Mouse (Mus musculus): ENCODE data around the gene Sox13.

The Sox13 gene

DNA sequence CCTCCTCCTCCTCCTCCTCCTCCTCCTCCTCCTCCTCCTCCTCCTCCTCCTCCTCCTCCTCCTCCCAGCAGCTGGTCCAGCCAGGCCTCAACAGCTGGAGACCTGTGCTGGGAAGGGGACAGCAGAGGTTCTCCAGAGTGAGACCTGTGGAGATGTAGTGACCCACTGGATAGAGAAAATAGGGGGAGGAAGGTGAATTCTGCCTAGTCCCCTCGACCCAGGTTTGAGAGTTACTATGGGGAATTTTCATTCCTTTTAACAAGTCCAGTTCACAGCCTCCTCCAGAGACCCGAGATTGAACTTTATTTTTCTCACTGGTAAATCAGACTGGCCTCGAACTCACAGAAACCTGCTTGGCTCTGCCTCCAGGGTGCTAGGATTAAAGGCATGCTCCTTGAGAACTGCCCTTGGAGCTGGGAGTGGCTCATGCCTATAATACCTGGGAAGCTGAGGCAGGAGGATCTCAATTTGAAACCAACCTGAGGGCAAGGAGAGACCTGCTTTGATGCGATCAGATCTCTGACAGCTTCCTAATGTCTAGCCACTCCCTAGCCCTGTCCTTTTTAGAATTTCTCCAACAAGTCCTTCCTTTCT is 467 bp upstream of the Sox13 start:
- no peak for DNase-seq (ENCODE audit: low spot score)

DNA sequence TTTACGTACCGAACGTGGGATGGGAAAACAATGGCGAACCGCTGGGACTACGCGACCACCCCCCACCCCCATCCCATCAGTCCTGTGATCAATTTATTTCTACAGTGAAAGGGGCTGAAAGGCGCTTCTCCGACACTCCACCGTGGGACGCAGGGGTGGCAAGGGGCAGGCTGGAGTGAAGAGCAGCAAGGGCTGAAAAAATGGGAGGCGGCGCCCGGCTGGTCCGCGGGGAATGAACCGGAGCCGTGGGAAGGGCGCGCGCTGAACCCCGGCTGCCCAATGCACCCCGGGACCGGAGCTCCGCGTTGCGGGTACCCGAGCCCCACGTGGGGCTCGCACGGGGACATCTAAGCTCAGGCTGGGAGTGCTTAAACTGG is 1.0 kb downstream of the Sox13 start:
- no peak for DNase-seq (ENCODE audit: low spot score)

DNA sequence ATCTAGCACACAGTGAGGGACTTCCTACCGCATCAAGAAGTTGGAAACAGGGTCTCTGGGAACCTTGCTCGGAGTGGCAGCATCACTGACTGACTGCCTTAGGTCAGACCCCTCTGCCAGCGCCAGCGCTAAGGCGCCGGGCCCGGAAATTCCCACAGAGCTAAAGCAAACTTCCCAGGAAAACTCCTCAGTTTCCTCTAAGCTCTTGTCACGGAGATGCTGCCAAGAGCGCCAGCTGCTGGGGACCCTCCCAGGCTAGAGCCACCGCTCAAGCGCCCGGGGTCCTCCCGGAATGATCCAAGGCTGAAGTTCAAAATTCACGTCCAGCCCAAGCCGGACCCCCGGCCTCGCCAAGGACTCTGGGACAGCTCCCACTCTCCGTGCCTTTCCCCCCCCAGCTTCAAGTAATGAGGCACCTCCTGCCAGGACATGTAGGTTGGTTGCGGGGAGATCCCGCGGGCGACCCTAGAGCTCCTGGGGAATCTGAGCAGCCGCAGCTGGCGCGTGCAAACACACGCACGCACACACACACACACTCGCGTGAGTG is 1.5 kb downstream of the Sox13 start:
- DNase-seq (ENCODE audit: low spot score) = no peak

DNA sequence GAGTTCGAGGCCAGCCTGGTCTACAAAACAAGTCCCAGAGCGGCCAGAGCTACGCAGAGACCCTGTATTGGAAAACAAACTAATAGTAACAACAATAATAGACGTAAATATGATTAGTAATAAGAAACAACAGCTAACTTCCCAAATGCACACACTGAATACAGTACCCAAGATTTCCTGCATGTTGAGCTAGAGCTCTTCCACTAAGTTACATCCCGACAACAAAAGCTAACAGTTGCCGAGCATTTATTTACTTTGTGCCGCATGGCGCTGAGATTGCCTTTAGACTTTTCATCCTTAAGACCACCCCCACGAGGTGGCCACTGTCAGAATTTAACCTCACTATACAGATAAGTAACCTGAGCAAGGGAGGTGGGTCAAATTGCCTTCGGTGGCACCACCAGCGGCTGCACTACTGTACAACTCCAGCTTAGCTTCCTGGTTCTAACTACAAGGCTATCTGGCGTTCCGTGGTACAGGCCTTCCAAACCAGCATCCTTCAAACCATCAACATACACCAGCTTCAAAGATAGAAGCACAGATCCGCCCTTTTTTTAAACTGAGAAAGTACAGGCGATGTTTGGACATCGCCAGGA is 2.1 kb downstream of the Sox13 start:
- no peak for DNase-seq (ENCODE audit: low spot score)

DNA sequence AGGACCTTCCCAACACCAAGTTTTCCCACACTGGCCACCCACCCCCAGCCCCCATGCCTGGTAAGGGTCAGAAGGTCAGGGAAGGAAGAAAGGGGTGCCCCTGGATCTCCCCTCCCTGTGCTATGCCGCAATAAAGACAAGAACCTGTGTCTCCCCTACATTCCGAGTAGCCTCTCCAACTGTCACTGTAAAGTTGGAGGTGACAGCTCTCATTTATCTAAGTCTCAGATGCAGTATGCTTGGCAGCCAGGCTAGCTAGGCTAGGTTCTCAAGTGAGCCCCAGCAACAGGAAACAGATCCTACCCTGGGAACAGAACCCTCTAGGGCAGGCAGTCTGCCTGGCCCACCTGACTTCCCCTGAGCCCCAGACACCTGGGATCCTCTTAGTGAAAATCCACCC is 3.1 kb downstream of the Sox13 start:
- no peak for DNase-seq (ENCODE audit: low spot score)

DNA sequence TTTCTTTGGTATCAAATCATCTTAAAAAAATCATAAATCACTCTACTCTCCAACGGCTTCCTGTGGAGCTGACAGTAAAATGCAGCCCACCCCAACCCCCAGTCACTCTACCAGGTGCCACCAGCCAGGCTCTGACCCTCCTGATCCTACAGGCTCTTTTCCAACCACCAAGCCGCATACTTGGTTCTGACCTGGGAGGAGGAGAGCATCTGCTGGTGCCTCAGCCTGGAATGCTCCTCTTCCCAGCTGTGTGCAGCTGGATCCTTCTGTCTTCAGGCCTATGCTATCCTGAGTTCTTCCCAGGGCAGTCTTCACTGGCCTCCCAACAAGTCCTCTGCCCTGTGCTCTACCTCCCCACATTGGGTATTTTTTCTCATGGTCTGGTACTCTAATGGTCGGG is 3.7 kb downstream of the Sox13 start:
- DNase-seq (ENCODE audit: low spot score) = no peak

DNA sequence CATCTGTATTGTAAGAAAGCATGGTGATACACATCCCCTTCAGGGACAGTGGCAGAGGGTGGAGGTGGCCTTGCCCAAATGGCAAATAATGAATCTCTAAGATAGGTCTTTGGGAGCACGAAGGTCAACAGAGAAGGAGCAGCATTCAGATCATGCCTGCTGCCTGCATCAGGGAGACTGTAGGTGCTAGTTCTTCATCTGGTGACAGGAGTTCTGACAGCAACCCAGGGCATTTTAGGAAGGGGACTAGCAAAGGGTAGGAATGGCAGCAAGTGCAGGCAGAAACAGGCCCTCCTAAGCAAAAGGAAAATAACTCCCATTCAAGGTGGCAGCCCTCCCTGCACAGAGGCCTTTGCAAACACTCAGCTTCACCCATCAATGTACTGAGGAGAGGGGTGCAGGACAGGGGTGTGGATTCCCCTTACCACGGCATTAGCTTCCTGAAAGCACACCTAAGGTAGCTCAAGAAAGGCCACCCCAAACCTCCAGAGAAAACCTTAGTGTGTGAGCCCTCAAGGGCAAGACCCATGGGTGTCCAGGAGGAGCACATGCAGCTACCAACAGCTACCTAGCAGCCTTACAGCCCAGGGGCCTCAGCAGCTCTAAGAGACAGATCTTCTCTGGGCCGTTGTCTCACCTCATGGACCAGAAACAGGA is 4.9 kb downstream of the Sox13 start:
- DNase-seq (ENCODE audit: low spot score) = no peak

DNA sequence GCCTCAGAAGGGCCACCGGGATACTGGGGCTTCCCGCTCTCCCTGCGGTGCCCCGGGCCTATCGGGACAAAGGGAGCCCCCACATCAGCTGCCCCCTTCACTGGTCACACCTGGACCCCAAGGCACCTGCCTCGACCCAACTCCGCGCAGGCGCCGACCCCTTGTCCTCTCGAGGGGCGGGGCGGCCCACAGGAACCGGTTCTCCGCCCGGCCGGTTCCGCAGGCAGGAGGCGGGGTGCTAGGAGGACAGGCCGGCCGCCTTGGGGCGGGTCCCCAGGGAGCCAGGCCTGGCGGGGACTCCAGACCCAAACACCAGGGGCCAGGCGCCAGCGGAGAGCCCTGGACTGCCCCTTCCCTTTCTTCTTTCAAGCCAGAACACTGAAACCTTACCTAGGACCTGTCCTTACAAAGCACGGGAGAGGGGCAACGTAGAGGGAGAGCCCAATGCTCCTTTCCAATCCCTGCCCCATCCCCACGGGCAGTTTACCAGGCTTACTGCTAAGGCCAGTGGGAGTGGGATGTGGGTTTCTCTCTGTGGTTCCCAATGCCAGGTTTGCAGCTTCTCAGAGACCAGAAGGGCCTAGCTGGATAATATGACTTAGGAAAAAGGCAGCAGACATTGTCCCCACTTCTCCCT is 5.9 kb downstream of the Sox13 start:
- no peak for DNase-seq (ENCODE audit: low spot score)

DNA sequence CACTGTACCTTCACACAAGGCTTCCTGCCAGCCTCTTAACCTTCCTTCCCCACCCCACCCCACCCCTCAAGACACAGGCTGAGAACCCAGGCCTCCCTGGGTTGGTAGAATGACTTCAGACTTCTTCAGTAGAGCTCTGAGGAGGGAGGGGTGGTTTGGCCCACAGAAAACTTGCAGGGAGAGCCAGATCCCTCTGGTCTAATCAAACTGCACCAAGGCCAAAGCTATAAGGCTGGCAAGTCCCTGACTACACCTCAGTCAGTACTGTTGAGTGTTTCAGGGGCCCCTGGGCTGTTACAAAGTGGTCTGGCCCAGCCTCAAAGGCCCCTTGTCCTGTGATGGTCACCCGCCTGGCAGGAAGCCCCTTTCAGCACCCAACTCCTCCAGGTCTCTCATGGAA is 6.6 kb downstream of the Sox13 start:
- DNase-seq (ENCODE audit: low spot score) = no peak

DNA sequence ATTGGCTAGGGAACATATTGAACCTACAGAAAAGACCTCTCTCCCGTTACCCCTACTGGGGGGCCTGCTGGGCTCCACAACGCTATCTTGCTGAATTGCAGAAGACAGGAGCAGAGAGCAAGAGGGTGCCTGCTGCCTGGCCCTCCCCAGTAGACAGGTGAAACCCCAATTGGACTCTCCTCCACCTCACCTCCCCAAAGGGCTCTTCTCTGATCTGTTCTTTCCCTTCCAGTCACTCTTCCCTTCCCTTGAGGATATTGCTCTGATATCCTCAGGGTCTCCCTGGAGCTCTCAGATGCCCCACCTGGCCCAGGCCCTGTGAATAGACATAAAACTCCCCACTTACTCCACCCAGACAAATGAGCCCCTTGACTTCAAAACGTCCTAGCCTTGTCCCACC is 7.1 kb downstream of the Sox13 start:
- DNase-seq (ENCODE audit: low spot score) = no peak

DNA sequence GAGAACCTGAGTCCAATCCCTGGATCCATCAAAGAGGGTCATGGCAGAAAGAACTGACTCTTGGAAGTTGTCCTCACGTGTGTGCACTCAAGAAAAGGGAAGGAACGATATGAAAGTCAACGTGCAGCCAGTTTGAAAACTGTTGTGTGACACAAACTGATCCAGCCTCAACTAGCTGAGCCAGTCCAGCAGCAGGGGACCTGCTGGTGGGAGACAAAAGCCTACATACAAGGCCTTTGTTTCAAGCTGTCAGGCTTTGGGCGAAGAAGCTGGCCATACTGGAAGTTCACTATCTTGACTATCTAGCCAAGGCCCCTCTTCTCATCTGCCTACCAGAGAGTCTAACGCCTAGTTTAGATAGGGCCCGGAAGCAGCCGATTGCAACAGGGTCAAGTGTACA is 7.7 kb downstream of the Sox13 start:
- no peak for DNase-seq (ENCODE audit: low spot score)

DNA sequence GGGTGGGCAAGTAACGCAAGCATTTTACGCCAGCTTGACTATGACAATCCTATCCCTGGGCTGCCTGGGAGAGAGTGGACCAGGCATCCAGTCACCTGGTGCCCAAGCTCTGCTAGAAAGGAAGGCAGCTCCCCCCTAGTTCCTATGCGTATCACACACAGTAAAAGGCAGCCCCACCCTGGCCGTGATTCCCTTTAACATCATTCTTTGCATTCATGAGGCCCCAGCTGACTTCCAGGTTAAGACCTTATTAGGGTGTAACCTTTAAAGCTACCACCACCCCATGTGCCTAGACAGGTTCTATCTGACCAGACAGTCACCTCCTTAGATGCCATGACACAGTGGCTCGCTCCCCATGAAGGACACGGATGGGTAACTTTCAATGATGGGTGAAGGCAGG is 8.7 kb downstream of the Sox13 start:
- DNase-seq (ENCODE audit: low spot score) = no peak

DNA sequence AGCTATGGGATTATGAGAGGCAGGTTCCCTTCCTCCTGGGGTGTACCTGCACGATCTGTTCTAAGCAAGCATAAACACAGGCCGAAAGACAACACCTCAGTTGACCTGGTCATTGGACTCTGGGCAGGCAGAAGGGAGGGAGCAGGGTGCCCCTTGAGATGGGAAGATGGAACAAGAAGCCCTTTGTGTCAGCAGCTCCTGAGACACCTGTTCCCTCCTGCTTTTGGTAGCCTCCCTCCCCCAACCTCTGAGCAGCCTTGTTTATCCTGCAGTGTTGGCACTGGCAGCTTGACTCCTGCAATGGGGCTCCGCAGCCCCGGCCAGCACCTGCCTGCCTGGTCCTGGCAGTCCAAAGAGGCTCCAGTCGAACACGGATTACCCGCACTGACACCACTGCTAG is 9.1 kb downstream of the Sox13 start:
- no peak for DNase-seq (ENCODE audit: low spot score)

DNA sequence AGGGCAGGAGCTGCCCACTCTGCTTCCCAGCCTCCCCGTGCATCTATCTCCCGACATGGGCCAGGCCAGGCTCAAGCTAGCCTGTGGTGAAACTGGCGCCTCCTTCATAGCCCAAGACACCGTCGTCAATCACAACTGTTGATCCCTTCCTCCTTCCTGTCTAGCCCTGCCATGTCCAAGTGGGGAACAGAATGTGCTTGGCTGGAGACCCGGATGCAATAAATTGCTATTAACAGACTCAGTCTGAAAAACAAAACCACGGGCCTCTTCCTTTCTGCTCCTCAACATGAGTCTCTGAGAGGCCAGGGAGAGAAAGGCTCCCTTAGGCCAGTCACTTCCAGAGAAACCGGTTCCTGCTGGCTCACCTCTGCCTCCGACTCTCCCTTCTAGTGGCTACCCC is 11.2 kb downstream of the Sox13 start:
- DNase-seq (ENCODE audit: low spot score) = no peak

DNA sequence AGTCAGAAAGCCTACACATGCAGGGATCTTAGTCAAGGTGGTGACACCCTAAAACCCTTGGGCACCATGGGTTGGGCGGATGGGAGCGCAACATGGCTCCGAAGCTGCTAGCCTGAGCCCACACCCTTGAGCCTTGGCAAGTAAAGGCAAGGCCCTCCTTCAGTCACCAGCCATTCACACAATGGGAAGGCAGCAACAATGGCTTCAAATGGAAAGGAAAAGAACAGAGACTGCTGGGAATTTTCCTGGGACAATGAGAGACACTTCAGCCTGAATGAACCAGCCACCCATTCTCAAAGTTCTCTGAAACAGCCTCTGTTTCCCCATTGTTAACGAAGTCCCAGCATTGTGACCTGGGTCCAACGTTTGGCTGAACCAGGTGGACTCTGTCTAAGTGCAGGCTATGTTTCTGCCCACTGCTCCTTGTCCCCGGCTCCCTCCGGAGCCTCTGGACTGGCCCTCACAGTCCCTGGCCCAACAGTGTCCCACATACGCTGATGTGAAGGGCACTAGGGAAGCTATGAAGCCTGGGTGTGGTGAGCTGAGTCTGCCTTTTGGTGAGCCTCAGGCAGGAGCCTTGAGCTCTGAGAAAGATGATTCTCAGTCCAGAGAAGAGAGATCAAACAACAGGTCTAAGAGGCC is 12.6 kb downstream of the Sox13 start:
- DNase-seq (ENCODE audit: low spot score) = no peak

DNA sequence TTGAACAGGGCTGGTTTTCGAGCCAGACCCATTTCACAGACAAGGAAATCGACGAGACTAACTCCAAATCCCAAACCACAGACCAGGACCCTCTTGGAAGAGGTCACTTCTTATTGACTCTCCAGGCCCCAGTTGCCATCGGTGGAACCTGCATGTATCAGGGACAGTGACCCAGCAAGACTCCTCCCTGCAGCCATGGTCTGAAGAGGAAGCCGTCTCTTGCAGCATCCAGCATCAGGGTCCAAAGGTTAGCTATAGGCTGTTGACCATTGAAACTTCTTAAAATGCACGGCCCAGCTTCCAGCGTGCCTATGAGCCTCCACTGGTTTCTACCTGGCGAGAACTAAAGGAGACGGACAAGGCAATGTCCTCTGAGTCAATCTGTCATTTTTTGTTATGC is 14.4 kb downstream of the Sox13 start:
- DNase-seq (ENCODE audit: low spot score) = no peak

DNA sequence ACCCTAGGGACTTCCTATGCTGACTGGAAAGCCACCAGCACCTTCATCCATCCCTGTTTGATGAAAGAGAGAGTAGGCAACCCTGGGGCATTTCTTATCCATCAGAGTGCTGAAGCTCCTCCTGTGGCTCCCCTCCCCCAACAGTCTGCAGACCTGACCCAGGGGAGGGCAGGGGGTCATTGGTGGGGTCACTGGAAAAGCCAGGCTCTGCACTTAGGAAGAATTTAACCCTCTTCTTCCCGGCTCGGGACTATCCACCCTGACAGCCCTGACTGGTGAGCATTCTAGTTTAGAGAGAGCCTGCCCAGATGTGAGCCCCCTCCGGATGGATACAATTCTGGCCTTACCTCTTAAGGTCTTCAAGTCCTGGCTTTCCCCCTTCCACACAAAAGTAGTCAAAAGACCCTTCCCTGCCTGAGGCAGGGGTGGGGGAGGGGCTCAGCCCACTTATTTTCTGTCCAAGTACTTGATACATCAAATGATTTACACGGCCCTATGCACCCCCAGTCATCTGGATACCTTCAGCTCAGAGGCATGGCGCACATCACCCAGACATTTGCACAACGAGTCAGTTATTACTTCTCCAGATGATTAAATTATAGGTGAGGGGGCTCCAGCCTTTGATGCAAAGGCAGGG is 15.2 kb downstream of the Sox13 start:
- no peak for DNase-seq (ENCODE audit: low spot score)

DNA sequence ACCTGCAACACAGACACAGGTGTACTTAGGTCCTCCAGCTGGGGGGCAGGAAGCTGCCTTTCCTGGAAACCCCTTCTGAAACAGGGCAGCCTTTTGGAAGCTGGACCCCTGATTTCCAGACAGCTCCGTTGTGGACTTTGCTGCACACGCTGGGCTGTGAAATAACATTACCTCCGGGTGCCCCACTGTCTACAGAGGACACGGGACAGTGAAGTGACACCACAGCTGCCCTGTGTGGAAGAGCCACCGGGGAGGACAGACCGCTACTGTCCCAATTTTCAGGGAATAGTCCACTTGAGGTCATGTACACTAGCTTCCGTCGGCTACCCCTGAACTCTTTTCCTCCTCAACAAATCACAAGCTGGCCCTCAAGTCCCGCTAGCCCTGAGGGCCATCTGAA is 15.9 kb downstream of the Sox13 start:
- DNase-seq (ENCODE audit: low spot score) = no peak

DNA sequence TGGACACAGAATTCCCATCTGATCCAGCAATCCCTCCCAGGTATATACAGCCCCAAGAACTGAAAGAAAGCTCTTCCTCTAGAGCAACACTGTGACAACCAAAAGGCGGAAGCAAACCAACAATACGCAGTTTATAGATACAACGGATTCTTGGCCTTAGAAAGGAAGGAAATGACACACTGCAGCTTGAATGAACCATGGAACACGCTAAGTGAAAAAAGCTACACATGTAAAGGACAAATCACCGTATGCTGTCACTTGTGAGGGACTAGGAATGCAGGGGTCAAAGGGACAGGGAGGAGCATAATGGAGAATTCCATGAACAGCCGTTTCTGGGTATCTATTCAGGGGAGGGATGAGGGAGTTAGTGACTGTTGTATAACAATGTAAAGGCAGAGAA is 16.7 kb downstream of the Sox13 start:
- DNase-seq (ENCODE audit: low spot score) = no peak

DNA sequence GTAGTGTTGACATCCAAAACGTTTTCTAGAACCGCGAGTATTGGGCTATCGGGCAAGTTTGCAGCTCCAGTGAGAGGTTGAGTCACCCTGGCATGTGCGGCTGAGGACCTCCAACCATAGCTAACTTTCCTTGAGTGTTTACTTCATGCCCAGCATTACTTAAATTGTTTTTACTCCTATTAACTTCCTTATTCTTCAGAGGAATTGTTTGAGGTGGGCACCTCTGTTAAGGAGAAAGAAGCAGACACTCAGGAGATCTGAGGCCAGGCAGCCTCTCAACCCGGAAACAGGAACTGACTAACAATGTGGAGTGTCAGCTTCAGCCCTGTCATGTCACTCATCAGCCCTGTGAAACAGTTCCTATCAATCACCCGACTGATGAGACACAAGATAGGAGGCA is 17.6 kb downstream of the Sox13 start:
- no peak for DNase-seq (ENCODE audit: low spot score)

DNA sequence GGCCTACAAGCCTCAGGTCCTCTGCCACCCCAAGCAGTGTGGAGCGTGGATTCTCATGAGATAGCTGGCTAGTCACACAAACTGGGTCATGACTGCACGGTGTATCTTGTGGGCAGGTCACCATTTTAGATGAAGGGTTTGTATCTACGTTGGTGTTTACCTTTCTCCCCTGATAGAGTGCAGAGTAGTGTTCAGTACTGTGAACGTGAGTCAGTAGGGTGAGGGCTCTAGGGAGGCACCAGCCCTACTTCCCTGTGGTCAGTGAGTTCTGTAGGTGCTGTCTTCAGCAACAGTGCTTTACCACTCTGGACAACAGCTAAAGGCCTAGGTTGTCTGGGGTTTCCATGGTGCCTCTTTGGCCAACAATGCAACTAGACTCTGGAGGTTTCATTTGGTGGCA is 20.2 kb downstream of the Sox13 start:
- no peak for DNase-seq (ENCODE audit: low spot score)

DNA sequence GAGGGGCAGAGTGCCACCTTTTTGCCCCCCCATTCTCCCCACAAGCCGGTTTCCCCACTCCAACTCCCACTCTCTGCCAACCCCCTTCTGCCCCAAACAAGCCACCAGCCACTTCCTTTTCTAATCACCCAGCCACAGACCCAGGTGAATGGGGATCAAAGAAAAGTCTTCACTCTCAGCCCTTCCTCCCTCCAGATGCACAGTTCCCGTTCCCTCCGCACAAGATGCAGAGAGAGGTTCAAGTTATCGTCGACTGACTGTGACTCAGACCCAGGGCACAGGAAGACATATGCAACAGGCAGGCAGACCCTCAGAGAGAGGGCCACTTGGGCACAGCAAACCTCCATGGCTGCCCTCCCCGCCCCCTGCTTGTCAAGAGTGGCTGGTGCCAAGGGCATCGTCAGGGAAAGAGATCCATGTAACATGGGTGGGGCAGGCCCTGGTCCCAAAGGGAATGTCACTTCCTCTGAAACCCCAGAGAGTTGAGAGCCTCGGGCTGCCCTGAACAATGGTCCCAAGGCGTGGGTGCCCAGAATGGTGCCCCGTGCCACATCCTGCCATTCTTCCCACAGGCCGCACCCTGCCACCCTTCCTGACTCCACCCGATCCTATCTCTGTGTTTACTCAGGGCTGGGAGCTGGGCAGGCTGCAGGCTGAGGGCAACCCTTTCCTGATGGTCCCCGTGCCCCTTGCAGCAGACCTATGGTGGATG is 24.0 kb downstream of the Sox13 start:
- no peak for DNase-seq (ENCODE audit: low spot score)

All from T-cell, adult 2 months (primary cell).